Mouse (Mus musculus) bone marrow macrophage, adult 2 months (primary cell): ENCODE data around the gene Chrd.

Experiments used
- CTCF ChIP-seq: IDR thresholded peaks from 2 replicates; pipeline ENCODE4 v1.5.1; 2012; ENCODE audit warnings: low read depth, mild to moderate bottlenecking, low read length, moderate library complexity
- POLR2A ChIP-seq: IDR thresholded peaks from 2 replicates; pipeline ENCODE4 v1.6.1; 2012; ENCODE audit warnings: mild to moderate bottlenecking, low read depth, low read length, borderline replicate concordance

DNA sequence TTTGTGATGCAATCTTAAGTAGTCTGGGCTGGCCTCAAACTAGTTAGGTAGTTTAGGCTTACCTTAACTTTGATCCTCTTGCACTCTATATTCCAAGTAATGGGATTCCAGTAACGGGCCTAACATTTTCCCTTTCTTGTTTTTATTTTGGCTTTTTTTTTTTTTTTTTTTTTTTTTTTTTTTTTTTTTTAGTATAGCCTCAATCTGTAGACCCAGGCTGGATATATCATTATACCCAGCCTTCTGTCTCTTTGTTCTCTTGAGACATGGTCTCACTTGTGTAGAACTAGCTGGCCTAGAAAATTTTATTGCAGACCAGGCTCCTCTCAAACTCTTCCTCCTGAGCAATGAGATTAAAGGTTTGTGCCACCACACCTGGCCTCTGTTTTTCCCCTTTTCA is 41.3 kb upstream of the Chrd start:
- TF ChIP-seq CTCF (no peak), POLR2A (no peak)
